Mouse (Mus musculus) limb, embryonic 14.5 days (tissue): ENCODE measurements at regions not wholly inside any gene's neighbourhood (a gene's known extent, or its start where the extent isn't known, plus 50 kb on each side); places are given as distances from the start of the nearest gene placed in this dataset.

Source experiments
- ATAC-seq: fragments of 200-750 bp; cut with Nextera tagmentation; 2 replicates; pipeline ENCODE4 v1.8.0; 2017; ENCODE audit warnings: low read depth, moderate number of reproducible peaks, moderate TSS enrichment; ENCODE audit not compliant: low FRiP score
- DNase-seq: peaks from one replicate; pipeline ENCODE4 v3.0.0-alpha.2; 2015; ENCODE audit warnings: low spot score
- H3K27ac ChIP-seq: fragments of 300-500 bp; sonication (generic); replicated peaks from 2 replicates; pipeline ENCODE4 v1.5.1; 2014; ENCODE audit warnings: low read depth, mild to moderate bottlenecking, low read length, moderate library complexity, mixed read lengths
- H3K27me3 ChIP-seq: fragments of 300-500 bp; sonication (generic); 2 replicates; pipeline ENCODE4 v1.6.1; 2014; ENCODE audit warnings: low read length, mixed read lengths; ENCODE audit not compliant: control insufficient read depth, insufficient read depth
- H3K36me3 ChIP-seq: fragments of 300-500 bp; sonication (generic); 2 replicates; pipeline ENCODE4 v1.6.1; 2014; ENCODE audit warnings: mild to moderate bottlenecking, low read length, moderate library complexity, mixed read lengths; ENCODE audit not compliant: control insufficient read depth, insufficient read depth
- H3K4me1 ChIP-seq: fragments of 300-500 bp; sonication (generic); 2 replicates; pipeline ENCODE4 v1.6.1; 2014; ENCODE audit warnings: antibody characterized with exemption, low read length, mixed read lengths; ENCODE audit not compliant: control insufficient read depth, insufficient read depth
- H3K4me2 ChIP-seq: fragments of 300-500 bp; sonication (generic); replicated peaks from 2 replicates; pipeline ENCODE4 v1.6.1; 2014; ENCODE audit warnings: low read depth, mild to moderate bottlenecking, low read length, moderate library complexity; ENCODE audit not compliant: severe bottlenecking
- H3K4me3 ChIP-seq: fragments of 300-500 bp; sonication (generic); replicated peaks from 2 replicates; pipeline ENCODE4 v1.5.1; 2014; ENCODE audit warnings: low read length
- H3K9ac ChIP-seq: fragments of 300-500 bp; sonication (generic); 2 replicates; pipeline ENCODE4 v1.6.1; 2014; ENCODE audit warnings: mild to moderate bottlenecking, low read depth, low read length, moderate library complexity; ENCODE audit not compliant: severe bottlenecking
- H3K9me3 ChIP-seq: fragments of 300-500 bp; sonication (generic); 2 replicates; pipeline ENCODE4 v1.6.1; 2016; ENCODE audit warnings: low read length; ENCODE audit not compliant: control insufficient read depth
- POLR2A ChIP-seq: fragments of 200-500 bp; IDR thresholded peaks from 2 replicates; pipeline ENCODE4 v1.8.0; 2012; ENCODE audit warnings: inconsistent platforms, mild to moderate bottlenecking, moderate library complexity, borderline replicate concordance; ENCODE audit not compliant: insufficient read depth, insufficient read length; ENCODE audit errors: extremely low read depth
- WGBS: fragments of 180-500 bp; shearing (Covaris S2); extraction: QIAGEN DNeasy Blood & Tissue Kit; methylation state at CpG from one replicate; pipeline ENCODE4 v1.1.7; 2014; 5-methylcytosine and 5-hydroxymethylcytosine counted together

GRCm38 (mm10) chr3:143631183-143631582 lies 573.8 kb downstream of the Lmo4 start:
- H3K36me3 ChIP-seq: no peaks in the 10 kb centered on the region
- H3K27ac ChIP-seq: peak overlapping the region; percentile 50
- WGBS: 30% methylated on average over 10 of the region's 10 CpGs
- H3K27me3 ChIP-seq: no peaks in the 10 kb centered on the region
- ATAC-seq: peak; percentile 71
- no peaks in the 10 kb centered on the region for H3K9me3 ChIP-seq
- no peak overlapping the region for H3K9ac ChIP-seq
- DNase-seq: peak; percentile 38
- TF ChIP-seq POLR2A: no peak
- peak overlapping the region; percentile 39 for H3K4me2 ChIP-seq
- peaks cover 22% of the 10 kb centered on the region for H3K4me1 ChIP-seq
- H3K4me3 ChIP-seq: no peak overlapping the region

GRCm38 (mm10) chr3:143624906-143625305 lies 580.1 kb downstream of the Lmo4 start:
- Histone ChIP-seq H3K4me1 (peaks cover 10% of the 10 kb centered on the region), H3K9ac (no peak overlapping the region), H3K27me3 (no peaks in the 10 kb centered on the region), H3K27ac (no peak overlapping the region), H3K36me3 (no peaks in the 10 kb centered on the region), H3K9me3 (no peaks in the 10 kb centered on the region), H3K4me2 (no peak overlapping the region), H3K4me3 (no peak overlapping the region)
- DNase-seq (no peak), ATAC-seq (no peak)
- WGBS: 65% methylated on average over 3 of the region's 3 CpGs
- TF ChIP-seq POLR2A: no peak

- 73% methylated on average over 3 of the region's 3 CpGs for WGBS
- DNase-seq (no peak), ATAC-seq (no peak)
- TF ChIP-seq POLR2A: no peak
- H3K4me2 ChIP-seq: no peak overlapping the region
- H3K9me3 ChIP-seq: no peaks in the 10 kb centered on the region
- no peak overlapping the region for H3K4me3 ChIP-seq
- H3K36me3 ChIP-seq: no peaks in the 10 kb centered on the region
- H3K27me3 ChIP-seq: no peaks in the 10 kb centered on the region
- no peak overlapping the region for H3K27ac ChIP-seq
- 0 out of 2 replicates have a peak, but pooled peaks cover 7% of the 10 kb centered on the region for H3K4me1 ChIP-seq
- no peak overlapping the region for H3K9ac ChIP-seq
Observed at GRCm38 (mm10) chr3:143622275-143622674, 582.7 kb downstream of the Lmo4 start.

GRCm38 (mm10) chr3:143619125-143619524 lies 585.9 kb downstream of the Lmo4 start:
- ATAC-seq: no peak
- 84% methylated on average over 1 of the region's 1 CpGs for WGBS

GRCm38 (mm10) chr3:143614895-143615294 lies 590.1 kb downstream of the Lmo4 start:
- Histone ChIP-seq H3K27ac (no peak overlapping the region), H3K27me3 (no peaks in the 10 kb centered on the region), H3K4me1 (no peaks in the 10 kb centered on the region), H3K4me3 (no peak overlapping the region), H3K9me3 (no peaks in the 10 kb centered on the region; the same call in 1 of the 2 replicates), H3K4me2 (no peak overlapping the region), H3K36me3 (no peaks in the 10 kb centered on the region), H3K9ac (no peak overlapping the region)
- no peak for DNase-seq
- 80% methylated on average over 5 of the region's 5 CpGs for WGBS
- no peak for TF ChIP-seq POLR2A
- no peak for ATAC-seq

More at GRCm38 (mm10) chr3:143619125-143619524, 585.9 kb downstream of the Lmo4 start:
- Histone ChIP-seq H3K27ac (no peak overlapping the region), H3K9me3 (no peaks in the 10 kb centered on the region), H3K4me2 (no peak overlapping the region), H3K4me1 (0 out of 2 replicates have a peak, but pooled peaks cover 7% of the 10 kb centered on the region), H3K36me3 (no peaks in the 10 kb centered on the region), H3K27me3 (no peaks in the 10 kb centered on the region), H3K4me3 (no peak overlapping the region), H3K9ac (no peak overlapping the region)
- no peak for DNase-seq
- TF ChIP-seq POLR2A: no peak

GRCm38 (mm10) chr3:143614004-143614403 lies 591.0 kb downstream of the Lmo4 start:
- H3K27me3 ChIP-seq: no peaks in the 10 kb centered on the region
- DNase-seq (no peak), ATAC-seq (no peak)
- no peak for TF ChIP-seq POLR2A
- H3K4me3 ChIP-seq: no peak overlapping the region
- no peaks in the 10 kb centered on the region for H3K36me3 ChIP-seq
- H3K9ac ChIP-seq: no peak overlapping the region
- WGBS: 92% methylated on average over 3 of the region's 3 CpGs
- peaks cover 3% of the 10 kb centered on the region for H3K4me1 ChIP-seq
- H3K4me2 ChIP-seq: no peak overlapping the region
- H3K9me3 ChIP-seq: no peaks in the 10 kb centered on the region; the same call in 1 of the 2 replicates
- no peak overlapping the region for H3K27ac ChIP-seq
